Mouse (Mus musculus) MEL (cell line): ENCODE data around the gene Rpl18.

Source experiments
- CHD2 ChIP-seq: IDR thresholded peaks from 2 replicates; pipeline ENCODE4 v1.6.1; 2011; ENCODE audit warnings: low read length, improper control_type of control experiment
- CTCF ChIP-seq, 3 experiments: IDR thresholded peaks in 2 of 3; conservative IDR thresholded peaks in 1 of 3; 2 replicates each; pipeline ENCODE4 v1.5.1; 2011 to 2012; ENCODE audit warnings: low read length in 3 of 3, low read depth in 2 of 3, mild to moderate bottlenecking in 2 of 3, improper control_type of control experiment in 1 of 3, inconsistent platforms in 1 of 3, mixed read lengths in 1 of 3, moderate library complexity in 1 of 3; ENCODE audit not compliant: control insufficient read depth in 1 of 3, insufficient read depth in 1 of 3, poor library complexity in 1 of 3, severe bottlenecking in 1 of 3
- GABPA ChIP-seq: IDR thresholded peaks from 2 replicates; pipeline ENCODE4 v1.6.1; 2012; ENCODE audit warnings: low read depth, mild to moderate bottlenecking, inconsistent platforms, low read length, improper control_type of control experiment, moderate library complexity
- GATA1 ChIP-seq: IDR thresholded peaks from 2 replicates; pipeline ENCODE4 v1.6.1; 2011; ENCODE audit warnings: low read depth, low read length, improper control_type of control experiment
- KAT2A ChIP-seq: conservative IDR thresholded peaks from 2 replicates; pipeline ENCODE4 v1.6.1; 2012; ENCODE audit warnings: low read depth, low read length, improper control_type of control experiment, inconsistent platforms
- NELFE ChIP-seq: IDR thresholded peaks from 2 replicates; pipeline ENCODE4 v1.6.1; 2011; ENCODE audit warnings: low read depth, low read length, improper control_type of control experiment
- TCF12 ChIP-seq: IDR thresholded peaks from 2 replicates; pipeline ENCODE4 v1.6.1; 2014; ENCODE audit warnings: low read depth, mild to moderate bottlenecking, inconsistent platforms, low read length, improper control_type of control experiment, moderate library complexity
- ZC3H11A ChIP-seq: IDR thresholded peaks from 2 replicates; pipeline ENCODE4 v1.6.1; 2012; ENCODE audit warnings: low read depth, mild to moderate bottlenecking, inconsistent platforms, low read length, improper control_type of control experiment

DNA sequence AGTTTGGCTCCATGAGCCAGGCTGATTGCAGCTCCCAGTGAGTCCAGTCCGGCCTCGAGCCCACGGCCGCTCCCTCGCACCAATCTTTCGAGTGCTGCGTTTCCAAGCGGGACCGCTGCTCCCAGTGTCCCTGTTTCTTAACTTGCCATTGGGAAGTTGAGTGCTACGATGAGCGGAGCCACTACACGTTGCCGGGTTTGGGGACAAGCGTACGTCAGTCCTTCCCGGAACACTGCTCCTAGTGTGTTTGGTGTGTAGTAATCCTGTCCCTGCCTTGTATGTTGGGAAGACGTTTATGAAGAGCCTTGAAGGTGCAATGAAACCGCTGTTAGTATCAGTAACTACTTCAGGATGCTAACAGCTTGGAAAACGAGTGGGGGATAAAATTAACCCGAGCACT lies 3.1 kb downstream of the Rpl18 start:
- TF ChIP-seq GATA1 (no peak), CTCF (IDR thresholded peaks at IDR 0.05 in 2 of 3, conservative IDR thresholded peaks at IDR 0.05 in 1 of 3; ENCODE audit: control insufficient read depth in 1 of 3, insufficient read depth in 1 of 3, low read depth in 2 of 3, low read length in 3 of 3, poor library complexity in 1 of 3, severe bottlenecking in 1 of 3) (no peak), ZC3H11A (no peak), NELFE (no peak), TCF12 (no peak), GABPA (no peak), CHD2 (no peak), KAT2A (no peak)
